Mouse (Mus musculus) liver, postnatal 0 days (tissue): Measurements from ENCODE around the gene Olfr901.
"Not testable (repeated sequence)": the region's sequence is repeated elsewhere in the genome, so short reads cannot be mapped to it uniquely, and the experiment has no call there.

ENCODE experiments used
- CTCF ChIP-seq: sonication (generic); IDR thresholded peaks from 2 replicates; pipeline ENCODE4 v1.5.1; 2016; ENCODE audit warnings: antibody characterized with exemption, low read depth
- EP300 ChIP-seq: IDR thresholded peaks from 2 replicates; pipeline ENCODE4 v1.6.1; 2016; ENCODE audit warnings: antibody characterized with exemption, low read depth, mild to moderate bottlenecking

DNA sequence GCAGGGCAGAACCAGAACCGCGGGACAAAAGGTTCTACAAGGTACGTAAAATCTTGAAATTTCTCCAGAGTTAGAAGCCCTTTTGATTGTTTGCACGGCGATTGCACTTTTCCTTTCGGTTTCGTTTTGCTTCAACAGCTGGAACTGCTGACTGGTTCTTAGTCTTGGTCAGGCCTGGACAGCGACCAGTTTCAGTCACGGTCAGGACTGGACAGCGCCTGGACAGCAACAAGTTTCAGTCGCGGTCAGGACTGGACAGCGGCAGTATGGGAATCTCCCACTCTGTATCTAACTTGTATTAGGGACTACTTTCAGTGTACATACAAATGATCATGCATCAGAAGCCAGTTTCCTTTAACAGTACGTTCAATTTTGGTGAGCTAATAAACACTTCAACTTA lies 15.8 kb upstream of the Olfr901 start:
- TF ChIP-seq CTCF, EP300: not testable (repeated sequence)
